In the genomic region with DNA sequence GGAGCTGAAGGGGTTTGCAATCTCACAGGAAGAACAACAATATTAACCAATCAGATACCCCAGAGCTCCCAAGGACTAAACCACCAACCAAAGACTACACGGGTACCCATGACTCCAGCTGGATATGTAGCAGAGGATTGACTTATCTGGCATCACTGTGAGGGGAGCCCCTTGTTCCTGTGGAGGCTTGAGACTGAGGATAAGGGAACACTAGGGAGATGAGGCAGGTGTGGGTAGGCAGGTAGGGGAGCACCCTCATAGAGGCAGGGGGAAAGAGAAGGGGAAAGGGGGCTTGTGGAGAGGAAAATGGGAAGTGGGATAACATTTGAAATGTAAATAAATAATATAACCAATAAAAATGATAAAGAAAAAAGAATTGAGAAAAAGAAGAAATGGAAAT, we compare ENCODE assay signal across 16 mouse cellular contexts.
"Had no signal": no experiment of that assay in that cellular context is flagged by ENCODE, and none has a peak within 500 bp of the region (broad histone marks: within the 10 kb centered on the region; RNA-seq: fewer than 3 reads in every experiment).

No protein-coding gene starts in this region.

- H3K9ac ChIP-seq: neural tube, embryonic 13.5 days; neural tube, embryonic 15.5 days; stomach, embryonic 15.5 days had no signal

- H3K27ac ChIP-seq: neural tube, embryonic 13.5 days; neural tube, embryonic 15.5 days; stomach, embryonic 15.5 days; stomach, postnatal 0 days had no signal

- H3K4me2 ChIP-seq: neural tube, embryonic 13.5 days; neural tube, embryonic 15.5 days; stomach, embryonic 15.5 days had no signal

- H3K9me3 ChIP-seq: neural tube, embryonic 13.5 days; neural tube, embryonic 15.5 days; stomach, embryonic 15.5 days had no signal

- H3K36me3 ChIP-seq: neural tube, embryonic 13.5 days; neural tube, embryonic 15.5 days; stomach, embryonic 15.5 days had no signal

- H3K4me1 ChIP-seq: neural tube, embryonic 13.5 days; neural tube, embryonic 15.5 days; stomach, embryonic 15.5 days had no signal

- H3K27me3 ChIP-seq: neural tube, embryonic 13.5 days; neural tube, embryonic 15.5 days; stomach, embryonic 15.5 days had no signal

- H3K4me3 ChIP-seq: neural tube, embryonic 13.5 days; neural tube, embryonic 15.5 days; stomach, embryonic 15.5 days had no signal

- DNase-seq: retina, postnatal 1 day; right cerebral cortex, adult 18-20 months; right cerebral cortex, postnatal 14 days; right cerebral cortex, postnatal 25 days; right cerebral cortex, postnatal 4 days; spleen, adult 18-20 months; thymus, adult 18-20 months; thymus, adult 2 months; thymus, postnatal 14 days; thymus, postnatal 25 days; thymus, postnatal 36 days; thymus, postnatal 4 days had no signal
